Mouse (Mus musculus) heart, adult 2 months (tissue): ENCODE results near the gene Dusp16.

Experiments used
- CTCF ChIP-seq: fragments of 200-600 bp; IDR thresholded peaks from 2 replicates; pipeline ENCODE4 v1.8.1; 2022; ENCODE audit warnings: antibody characterized with exemption, mild to moderate bottlenecking, moderate library complexity
- EP300 ChIP-seq: fragments of 200-500 bp; IDR thresholded peaks from 2 replicates; pipeline ENCODE4 v1.6.1; 2011; ENCODE audit warnings: low read depth, low read length, control low read depth; ENCODE audit not compliant: insufficient read depth
- POLR2A ChIP-seq: fragments of 200-500 bp; IDR thresholded peaks from 2 replicates; pipeline ENCODE4 v1.6.1; 2011; ENCODE audit warnings: mild to moderate bottlenecking, low read depth, low read length, control low read depth; ENCODE audit not compliant: insufficient read depth

GRCm38 (mm10) chr6:134840346-134840745 is 47.9 kb upstream of the Dusp16 start:
- TF ChIP-seq CTCF (no peak), POLR2A (no peak), EP300 (no peak)
